Mouse (Mus musculus): Measurements from ENCODE around the gene Vstm4.

Gene Vstm4

DNA sequence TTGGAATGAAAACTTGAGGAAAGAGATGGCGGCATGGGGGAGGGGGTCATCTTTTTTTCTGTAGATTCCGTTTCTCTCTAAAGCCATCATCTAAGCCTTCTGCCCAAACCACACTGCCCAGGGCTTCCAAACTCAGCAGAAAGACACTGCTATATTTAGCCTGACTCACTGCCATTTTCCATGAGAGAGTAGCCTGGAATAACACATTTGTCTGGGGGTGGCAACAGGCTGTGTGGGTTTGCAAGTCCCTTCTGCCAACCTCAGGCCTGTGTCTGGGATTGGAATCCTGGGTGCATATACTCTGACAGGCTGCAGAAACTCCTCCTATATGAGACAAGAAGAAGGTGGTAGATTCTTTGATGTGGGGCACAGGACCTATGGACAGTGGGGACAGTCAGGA, 91.0 kb downstream of the Vstm4 start:
- DNase-seq (ENCODE audit: low read depth, low spot score): no peak

GRCm38 (mm10) chr14:32950312-32951301, 94.1 kb downstream of the Vstm4 start:
- no peak for DNase-seq (ENCODE audit: low read depth, low spot score)

DNA sequence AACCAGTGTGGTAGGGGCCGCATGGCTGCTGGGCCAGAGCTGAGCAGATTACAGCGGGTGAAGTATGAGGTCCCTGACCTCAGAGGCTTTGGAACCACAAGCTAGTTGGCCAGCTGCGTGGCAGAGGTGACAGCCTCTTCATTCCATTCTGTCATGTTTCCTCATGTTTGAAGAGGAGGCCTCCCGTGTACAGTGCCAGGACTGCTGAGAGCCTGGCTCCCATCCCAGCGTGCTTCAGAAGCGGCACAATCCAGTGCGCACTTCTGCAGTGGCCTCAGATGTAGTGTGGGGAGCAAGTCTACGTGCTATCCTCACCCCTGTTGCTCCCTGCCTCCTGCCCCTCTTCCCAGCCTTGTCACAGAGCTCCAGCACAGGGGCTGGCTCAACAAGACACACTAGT, 99.9 kb downstream of the Vstm4 start:
- DNase-seq (ENCODE audit: low read depth, low spot score): no peak

GRCm38 (mm10) chr14:32958671-32959070, 102.1 kb downstream of the Vstm4 start:
- no peak for DNase-seq (ENCODE audit: low read depth, low spot score)

DNA sequence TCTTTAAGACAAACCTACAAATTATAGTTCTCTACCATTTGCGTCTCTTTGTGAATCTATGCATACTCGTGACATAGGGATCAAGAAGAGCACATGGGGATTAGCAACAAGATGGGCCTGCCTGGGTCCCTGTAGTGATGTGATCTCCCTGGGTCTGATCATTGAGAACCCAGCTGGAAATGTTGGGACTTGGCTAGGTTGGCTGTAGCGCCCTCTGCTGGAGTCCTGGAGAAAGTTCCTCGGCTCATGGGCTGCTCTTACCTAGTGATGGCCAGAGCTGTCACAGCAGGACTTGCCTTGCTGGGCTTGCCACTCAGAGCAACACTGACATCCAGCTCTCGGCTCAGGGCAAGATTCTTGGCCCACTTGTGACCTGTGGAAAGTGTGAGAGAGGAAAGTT, 103.9 kb downstream of the Vstm4 start:
- peak; percentile 53 for DNase-seq (ENCODE audit: low read depth, low spot score)

- no peak for DNase-seq (ENCODE audit: low read depth, low spot score)
These were observed 108.2 kb downstream of the Vstm4 start for GRCm38 (mm10) chr14:32964742-32965141.

- peak; percentile 6 for DNase-seq (ENCODE audit: low read depth, low spot score)
These were observed 114.1 kb downstream of the Vstm4 start for GRCm38 (mm10) chr14:32970700-32971099.

- no peak for DNase-seq (ENCODE audit: low read depth, low spot score)
These were observed 127.7 kb downstream of the Vstm4 start for GRCm38 (mm10) chr14:32984176-32984738.

- DNase-seq (ENCODE audit: low read depth, low spot score): no peak
These were observed 130.1 kb downstream of the Vstm4 start for GRCm38 (mm10) chr14:32986659-32987058.
